Mouse (Mus musculus): ENCODE measurements around the gene Nkx2-4. TPM values are rescaled to one million over a fixed set of nuclear protein-coding genes. Genes with fewer than 3 reads are reported as not detected.

Gene Nkx2-4
- polyA plus RNA-seq, 1 experiment from 2014 or later, result not detected

Other genes with a start within 250 kb of the Nkx2-4 start
- 22.0 and 34.3 TPM in 2 replicates for gene Kiz, start 229.6 kb downstream of the Nkx2-4 start, polyA plus RNA-seq (2014; fragmentation: Nextera tagmentation; extraction: Ambion mirVana)
- gene Xrn2, start 72.4 kb downstream of the Nkx2-4 start, polyA plus RNA-seq (2014; fragmentation: Nextera tagmentation; extraction: Ambion mirVana), result 77.5 and 93.9 TPM in 2 replicates
- gene Nkx2-2, start 108.8 kb upstream of the Nkx2-4 start, polyA plus RNA-seq (2014; fragmentation: Nextera tagmentation; extraction: Ambion mirVana), result 6.2 and 6.5 TPM in 2 replicates

All from midbrain, embryonic 14.5 days (tissue).